Mouse (Mus musculus) MN1 (cell line): ENCODE data around the gene Scgb1a1.

ENCODE experiments used
- DNase-seq: peaks from one replicate; pipeline ENCODE4 v3.0.0-alpha.2; 2016; ENCODE audit warnings: low spot score

Scgb1a1 gene

DNA sequence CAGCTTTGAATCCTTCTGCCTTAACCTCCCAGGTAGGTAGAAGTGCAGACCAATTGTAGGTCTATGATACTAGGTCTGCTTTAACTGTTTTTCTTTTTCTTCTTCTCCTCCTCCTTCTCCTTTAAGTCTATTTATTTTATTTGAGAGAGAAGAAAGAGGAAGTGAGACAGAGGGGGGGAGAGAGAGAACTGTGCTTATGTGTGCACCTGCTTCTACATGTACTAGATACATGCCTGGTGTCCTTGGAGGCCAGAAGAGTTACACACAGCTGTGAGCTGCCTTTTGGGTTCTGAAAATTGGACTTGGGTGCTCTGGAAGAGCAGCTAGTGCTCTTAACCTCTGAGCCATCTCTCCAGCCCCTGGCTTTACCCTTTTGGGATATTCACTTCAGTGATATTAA lies 46.7 kb downstream of the Scgb1a1 start:
- DNase-seq, result no peak

DNA sequence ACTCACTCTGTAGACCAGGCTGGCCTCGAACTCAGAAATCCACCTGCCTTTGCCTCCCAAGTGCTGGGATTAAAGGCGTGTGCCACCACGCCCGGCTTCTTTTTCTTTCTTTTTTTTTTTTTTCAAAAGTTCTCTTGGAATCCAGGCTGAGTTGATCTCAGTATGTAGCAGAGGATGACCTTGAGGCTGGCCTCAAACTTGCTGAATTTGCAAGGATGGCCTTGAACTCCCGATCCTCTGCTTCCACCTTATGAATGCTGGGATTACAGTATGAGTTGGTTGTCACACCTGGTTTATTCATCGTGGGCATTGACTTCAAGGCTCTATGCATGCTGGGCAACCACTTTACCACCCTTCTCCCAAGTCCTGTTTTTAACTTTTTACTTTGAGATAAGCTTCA lies 47.1 kb downstream of the Scgb1a1 start:
- DNase-seq, result no peak

DNA sequence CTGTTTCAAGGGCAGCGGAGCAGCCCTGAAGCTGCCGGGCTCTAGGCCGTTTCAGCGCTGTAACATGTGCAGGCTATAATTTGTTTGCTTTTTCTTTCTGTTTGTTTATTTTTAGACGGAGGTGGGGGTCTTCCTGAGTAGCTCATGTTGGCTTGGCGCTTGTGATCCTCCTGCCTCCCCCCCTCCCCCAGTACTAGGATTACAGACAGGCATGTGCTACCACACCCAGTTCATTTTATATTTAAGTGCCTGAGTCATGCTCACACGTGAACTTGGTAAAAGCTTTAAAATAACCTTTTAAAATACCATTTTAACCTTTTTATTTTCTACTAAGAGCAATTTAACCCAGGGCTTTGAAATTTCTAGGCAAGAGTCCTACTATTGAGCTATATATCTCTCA lies 47.8 kb downstream of the Scgb1a1 start:
- DNase-seq, result no peak

DNA sequence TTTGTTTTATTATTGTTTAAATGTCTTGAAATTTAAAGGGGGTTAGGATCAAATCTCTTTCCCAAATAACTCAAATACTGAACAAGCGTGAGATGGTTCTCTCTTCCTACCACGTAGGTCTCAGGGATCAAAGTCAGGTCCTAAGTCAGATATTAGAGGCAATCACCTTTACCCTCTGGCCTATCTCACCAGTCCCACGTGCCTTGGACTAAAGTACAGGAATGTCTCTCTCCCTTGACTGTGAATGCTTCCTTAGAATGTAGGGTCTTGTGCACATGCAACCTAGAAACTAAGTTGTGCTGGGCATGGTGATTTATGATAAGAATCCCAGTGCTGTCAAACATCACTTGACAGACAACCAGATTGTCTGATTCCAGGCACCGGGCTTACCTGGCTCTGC lies 48.5 kb downstream of the Scgb1a1 start:
- DNase-seq, result no peak

DNA sequence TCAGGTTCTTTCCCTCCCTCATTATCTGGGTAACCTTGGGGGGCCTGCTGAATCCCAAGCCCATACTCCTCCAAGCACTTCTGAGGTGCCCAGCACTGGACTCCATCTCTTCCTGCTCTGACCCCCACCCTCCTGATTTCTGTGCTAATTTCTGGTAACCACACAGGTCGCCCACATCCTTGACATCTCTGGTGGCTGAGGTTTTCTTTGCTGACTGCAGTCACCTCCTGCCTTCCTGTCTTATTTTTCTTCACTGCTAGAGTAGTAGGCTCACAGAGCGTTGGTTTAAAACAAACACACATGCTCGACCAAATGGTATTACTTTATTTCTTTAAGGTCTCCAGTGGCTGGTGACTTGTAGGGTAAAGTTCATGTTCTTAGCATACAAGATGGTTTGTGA lies 49.6 kb downstream of the Scgb1a1 start:
- no peak for DNase-seq

DNA sequence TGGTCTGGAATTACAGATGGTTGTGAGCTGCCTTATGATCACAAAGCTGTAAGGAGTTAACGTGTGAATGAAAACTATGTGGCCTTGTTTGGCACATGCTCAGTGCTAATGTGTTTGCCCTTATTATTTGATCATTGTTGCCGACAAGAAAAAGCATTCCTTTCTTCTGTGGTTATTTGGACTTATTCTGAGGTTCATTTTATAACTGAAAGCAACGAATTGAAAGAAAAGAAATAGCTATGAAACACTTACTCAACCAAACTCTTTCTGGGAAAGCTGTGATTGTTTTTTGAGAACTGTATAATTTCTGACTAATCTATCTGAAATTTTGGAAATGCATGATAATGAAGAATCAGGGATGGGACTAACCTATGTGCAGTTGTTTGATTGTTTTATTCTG lies 52.7 kb downstream of the Scgb1a1 start:
- DNase-seq, result no peak

DNA sequence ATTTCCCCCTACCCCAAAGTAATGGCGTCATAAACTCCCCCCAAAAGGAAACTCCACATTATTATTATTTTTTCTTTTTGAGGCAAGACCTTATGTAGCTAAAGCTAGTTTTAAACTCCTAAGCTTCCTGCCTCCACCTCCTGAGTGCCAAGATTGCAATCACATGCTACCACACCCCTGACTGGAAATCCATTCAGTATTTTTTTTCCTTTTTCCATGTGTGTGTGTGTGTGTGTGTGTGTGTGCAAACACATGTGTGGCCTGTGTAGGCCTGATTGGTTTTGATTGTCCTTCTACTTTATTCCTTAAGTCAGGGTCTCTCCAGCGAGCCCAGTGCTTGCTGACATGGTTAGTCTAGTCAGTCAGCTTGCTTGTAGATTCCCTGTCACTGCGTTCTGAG lies 53.3 kb downstream of the Scgb1a1 start:
- no peak for DNase-seq
